Mouse (Mus musculus): ENCODE results near the gene Kirrel2. TPM values are rescaled to one million over a fixed set of nuclear protein-coding genes. Genes with fewer than 3 reads are reported as not detected.

Gene Kirrel2
- polyA plus RNA-seq, 1 experiment from 2014 or later = 0.15 TPM

- Histone ChIP-seq H3K4me1 (no peaks in the 10 kb centered on the region), H3K4me3 (replicated peaks) (no peak overlapping the region), H3K27ac (replicated peaks) (no peak overlapping the region), H3K36me3 (no peaks in the 10 kb centered on the region), H3K4me2 (no peak overlapping the region), H3K27me3 (replicated peaks) (peaks cover 4% of the 10 kb centered on the region), H3K9ac (replicated peaks) (no peak overlapping the region), H3K9me3 (replicated peaks) (no peaks in the 10 kb centered on the region)
- no peak for ATAC-seq (ENCODE audit: low FRiP score)
- 83% methylated on average over 3 of the region's 3 CpGs for WGBS
These were observed 46.5 kb downstream of the Kirrel2 start for GRCm38 (mm10) chr7:30411023-30411422.

- Histone ChIP-seq H3K36me3 (no peaks in the 10 kb centered on the region), H3K4me1 (no peaks in the 10 kb centered on the region), H3K9ac (replicated peaks) (no peak overlapping the region), H3K27ac (replicated peaks) (no peak overlapping the region), H3K27me3 (replicated peaks) (peaks cover 4% of the 10 kb centered on the region), H3K9me3 (replicated peaks) (no peaks in the 10 kb centered on the region), H3K4me2 (no peak overlapping the region), H3K4me3 (replicated peaks) (no peak overlapping the region)
- ATAC-seq (ENCODE audit: low FRiP score) = no peak
- WGBS = 69% methylated on average over 2 of the region's 2 CpGs
These were observed 47.7 kb downstream of the Kirrel2 start for GRCm38 (mm10) chr7:30409789-30410188.

GRCm38 (mm10) chr7:30408639-30409038, 48.9 kb downstream of the Kirrel2 start:
- no peaks in the 10 kb centered on the region for H3K4me1 ChIP-seq
- ATAC-seq (ENCODE audit: low FRiP score) = no peak
- H3K4me3 ChIP-seq (replicated peaks) = no peak overlapping the region
- H3K4me2 ChIP-seq = no peak overlapping the region
- H3K36me3 ChIP-seq = no peaks in the 10 kb centered on the region
- H3K27me3 ChIP-seq (replicated peaks) = peaks cover 4% of the 10 kb centered on the region
- 81% methylated on average over 3 of the region's 3 CpGs for WGBS
- H3K9ac ChIP-seq (replicated peaks) = no peak overlapping the region
- H3K27ac ChIP-seq (replicated peaks) = no peak overlapping the region
- H3K9me3 ChIP-seq (replicated peaks) = no peaks in the 10 kb centered on the region

GRCm38 (mm10) chr7:30402343-30402742, 55.1 kb downstream of the Kirrel2 start:
- 77% methylated on average over 4 of the region's 4 CpGs for WGBS
- no peak overlapping the region for H3K4me2 ChIP-seq
- H3K36me3 ChIP-seq = no peaks in the 10 kb centered on the region
- no peak for ATAC-seq (ENCODE audit: low FRiP score)
- no peak overlapping the region for H3K4me3 ChIP-seq (replicated peaks)
- no peaks in the 10 kb centered on the region for H3K9me3 ChIP-seq (replicated peaks)
- H3K9ac ChIP-seq (replicated peaks) = no peak overlapping the region
- H3K27ac ChIP-seq (replicated peaks) = no peak overlapping the region
- 0 out of 2 replicates have a peak, but pooled peaks cover 6% of the 10 kb centered on the region for H3K4me1 ChIP-seq
- peaks cover 3% of the 10 kb centered on the region; the same call in 1 of the 2 replicates for H3K27me3 ChIP-seq (replicated peaks)

- ATAC-seq (ENCODE audit: low FRiP score) = no peak
- H3K27ac ChIP-seq (replicated peaks) = no peak overlapping the region
- H3K36me3 ChIP-seq = no peaks in the 10 kb centered on the region
- H3K9me3 ChIP-seq (replicated peaks) = no peaks in the 10 kb centered on the region
- H3K27me3 ChIP-seq (replicated peaks) = no peaks in the 10 kb centered on the region
- H3K4me3 ChIP-seq (replicated peaks) = no peak overlapping the region
- no peak overlapping the region for H3K4me2 ChIP-seq
- no peak overlapping the region for H3K9ac ChIP-seq (replicated peaks)
- WGBS = 47% methylated on average over 7 of the region's 7 CpGs
- H3K4me1 ChIP-seq = 0 out of 2 replicates have a peak, but pooled peaks cover 6% of the 10 kb centered on the region
These were observed 57.8 kb downstream of the Kirrel2 start for GRCm38 (mm10) chr7:30399671-30400070.

Other genes starting within 250 kb of the Kirrel2 start
- gene Polr2i, start 225.7 kb downstream of the Kirrel2 start, polyA plus RNA-seq (2015; fragmentation: Nextera tagmentation; extraction: Ambion mirVana) = 165 and 194 TPM in 2 replicates
- 405 and 478 TPM in 2 replicates for gene Tbcb, start 225.4 kb downstream of the Kirrel2 start, polyA plus RNA-seq (2015; fragmentation: Nextera tagmentation; extraction: Ambion mirVana)
- gene Ovol3, start 222.0 kb downstream of the Kirrel2 start, polyA plus RNA-seq (2015; fragmentation: Nextera tagmentation; extraction: Ambion mirVana) = 0.26 TPM in 1 of 2 replicates, not detected in the other
- gene Thap8, start 177.6 kb downstream of the Kirrel2 start, polyA plus RNA-seq (2015; fragmentation: Nextera tagmentation; extraction: Ambion mirVana) = 0.86 and 0.93 TPM in 2 replicates
- 2.6 and 5.5 TPM in 2 replicates for gene Wdr62, start 177.3 kb downstream of the Kirrel2 start, polyA plus RNA-seq (2015; fragmentation: Nextera tagmentation; extraction: Ambion mirVana)
- gene Clip3, start 166.0 kb downstream of the Kirrel2 start, polyA plus RNA-seq (2015; fragmentation: Nextera tagmentation; extraction: Ambion mirVana) = 82.4 and 89.7 TPM in 2 replicates
- 131 and 141 TPM in 2 replicates for gene Alkbh6, start 149.0 kb downstream of the Kirrel2 start, polyA plus RNA-seq (2015; fragmentation: Nextera tagmentation; extraction: Ambion mirVana)
- 18.9 and 24.7 TPM in 2 replicates for gene Syne4, start 142.9 kb downstream of the Kirrel2 start, polyA plus RNA-seq (2015; fragmentation: Nextera tagmentation; extraction: Ambion mirVana)
- gene E130208F15Rik, start 135.9 kb downstream of the Kirrel2 start, polyA plus RNA-seq (2015; fragmentation: Nextera tagmentation; extraction: Ambion mirVana) = not detected in 2 replicates
- gene Sdhaf1, start 133.8 kb downstream of the Kirrel2 start, polyA plus RNA-seq (2015; fragmentation: Nextera tagmentation; extraction: Ambion mirVana) = 16.0 and 16.7 TPM in 2 replicates
- gene Lrfn3, start 94.9 kb downstream of the Kirrel2 start, polyA plus RNA-seq (2015; fragmentation: Nextera tagmentation; extraction: Ambion mirVana) = 13.5 and 15.7 TPM in 2 replicates
- 38.6 and 50.0 TPM in 2 replicates for gene Tyrobp, start 43.9 kb downstream of the Kirrel2 start, polyA plus RNA-seq (2015; fragmentation: Nextera tagmentation; extraction: Ambion mirVana)
- gene Hcst, start 37.8 kb downstream of the Kirrel2 start, polyA plus RNA-seq (2015; fragmentation: Nextera tagmentation; extraction: Ambion mirVana) = 0.95 and 4.5 TPM in 2 replicates
- 2.7 and 3.2 TPM in 2 replicates for gene Nfkbid, start 36.0 kb downstream of the Kirrel2 start, polyA plus RNA-seq (2015; fragmentation: Nextera tagmentation; extraction: Ambion mirVana)
- 577 and 709 TPM in 2 replicates for gene Aplp1, start 12.2 kb downstream of the Kirrel2 start, polyA plus RNA-seq (2015; fragmentation: Nextera tagmentation; extraction: Ambion mirVana)
- 0.14 and 0.23 TPM in 2 replicates for gene Nphs1, start 625 bp upstream of the Kirrel2 start, polyA plus RNA-seq (2015; fragmentation: Nextera tagmentation; extraction: Ambion mirVana)
- gene Prodh2, start 35.9 kb upstream of the Kirrel2 start, polyA plus RNA-seq (2015; fragmentation: Nextera tagmentation; extraction: Ambion mirVana) = 0.42 TPM in 1 of 2 replicates, not detected in the other
- gene Arhgap33, start 77.4 kb upstream of the Kirrel2 start, polyA plus RNA-seq (2015; fragmentation: Nextera tagmentation; extraction: Ambion mirVana) = 78.7 and 91.1 TPM in 2 replicates
- 8.6 and 11.7 TPM in 2 replicates for gene Hspb6, start 94.5 kb upstream of the Kirrel2 start, polyA plus RNA-seq (2015; fragmentation: Nextera tagmentation; extraction: Ambion mirVana)
- 7.9 and 8.6 TPM in 2 replicates for gene Proser3, start 94.6 kb upstream of the Kirrel2 start, polyA plus RNA-seq (2015; fragmentation: Nextera tagmentation; extraction: Ambion mirVana)
- 55.6 and 61.8 TPM in 2 replicates for gene Lin37, start 102.1 kb upstream of the Kirrel2 start, polyA plus RNA-seq (2015; fragmentation: Nextera tagmentation; extraction: Ambion mirVana)
- 84.2 and 95.2 TPM in 2 replicates for gene U2af1l4, start 105.6 kb upstream of the Kirrel2 start, polyA plus RNA-seq (2015; fragmentation: Nextera tagmentation; extraction: Ambion mirVana)
- 14.6 and 14.8 TPM in 2 replicates for gene Gm49396, start 105.7 kb upstream of the Kirrel2 start, polyA plus RNA-seq (2015; fragmentation: Nextera tagmentation; extraction: Ambion mirVana)
- 136 and 139 TPM in 2 replicates for gene Psenen, start 105.9 kb upstream of the Kirrel2 start, polyA plus RNA-seq (2015; fragmentation: Nextera tagmentation; extraction: Ambion mirVana)
- gene Igflr1, start 107.7 kb upstream of the Kirrel2 start, polyA plus RNA-seq (2015; fragmentation: Nextera tagmentation; extraction: Ambion mirVana) = 4.1 and 4.7 TPM in 2 replicates
- gene Kmt2b, start 131.0 kb upstream of the Kirrel2 start, polyA plus RNA-seq (2015; fragmentation: Nextera tagmentation; extraction: Ambion mirVana) = 8.5 and 8.8 TPM in 2 replicates
- 0.37 and 0.44 TPM in 2 replicates for gene Zbtb32, start 141.2 kb upstream of the Kirrel2 start, polyA plus RNA-seq (2015; fragmentation: Nextera tagmentation; extraction: Ambion mirVana)
- 0.87 and 2.3 TPM in 2 replicates for gene Upk1a, start 155.2 kb upstream of the Kirrel2 start, polyA plus RNA-seq (2015; fragmentation: Nextera tagmentation; extraction: Ambion mirVana)
- 1,176 and 1,358 TPM in 2 replicates for gene Cox6b1, start 168.5 kb upstream of the Kirrel2 start, polyA plus RNA-seq (2015; fragmentation: Nextera tagmentation; extraction: Ambion mirVana)
- not detected in 2 replicates for gene Etv2, start 178.2 kb upstream of the Kirrel2 start, polyA plus RNA-seq (2015; fragmentation: Nextera tagmentation; extraction: Ambion mirVana)
- 125 and 129 TPM in 2 replicates for gene Rbm42, start 192.6 kb upstream of the Kirrel2 start, polyA plus RNA-seq (2015; fragmentation: Nextera tagmentation; extraction: Ambion mirVana)
- 22.5 and 29.3 TPM in 2 replicates for gene Haus5, start 207.3 kb upstream of the Kirrel2 start, polyA plus RNA-seq (2015; fragmentation: Nextera tagmentation; extraction: Ambion mirVana)
- not detected in 2 replicates for gene Pmis2, start 213.9 kb upstream of the Kirrel2 start, polyA plus RNA-seq (2015; fragmentation: Nextera tagmentation; extraction: Ambion mirVana)
- gene 2200002J24Rik, start 241.2 kb upstream of the Kirrel2 start, polyA plus RNA-seq (2015; fragmentation: Nextera tagmentation; extraction: Ambion mirVana) = 0.34 TPM in 1 of 2 replicates, not detected in the other